Mouse (Mus musculus) naive thymus-derived CD4-positive, alpha-beta T cell, adult 2 months (primary cell): ENCODE measurements at regions not wholly inside any gene's neighbourhood (a gene's known extent, or its start where the extent isn't known, plus 50 kb on each side); places are given as distances from the start of the nearest gene placed in this dataset.

Experiments
- DNase-seq: peaks from one replicate; pipeline ENCODE4 v3.0.0-alpha.2; 2011; ENCODE audit warnings: low read depth

- DNase-seq = no peak
Measured at GRCm38 (mm10) chr3:149105709-149106450, 115.5 kb upstream of the Adgrl2 start.

GRCm38 (mm10) chr3:149105181-149105580, 114.8 kb upstream of the Adgrl2 start:
- DNase-seq = no peak

GRCm38 (mm10) chr3:149104080-149104479, 113.7 kb upstream of the Adgrl2 start:
- no peak for DNase-seq

GRCm38 (mm10) chr3:149103469-149103868, 113.1 kb upstream of the Adgrl2 start:
- no peak for DNase-seq

- DNase-seq = no peak
Measured at GRCm38 (mm10) chr3:149102846-149103245, 112.5 kb upstream of the Adgrl2 start.

GRCm38 (mm10) chr3:149101785-149102184, 111.4 kb upstream of the Adgrl2 start:
- DNase-seq = no peak

GRCm38 (mm10) chr3:149098764-149099163, 108.4 kb upstream of the Adgrl2 start:
- no peak for DNase-seq

- DNase-seq = no peak
Measured at GRCm38 (mm10) chr3:149097026-149097425, 106.7 kb upstream of the Adgrl2 start.

GRCm38 (mm10) chr3:149092649-149093048, 102.3 kb upstream of the Adgrl2 start:
- no peak for DNase-seq

GRCm38 (mm10) chr3:149090103-149090502, 99.7 kb upstream of the Adgrl2 start:
- no peak for DNase-seq

GRCm38 (mm10) chr3:149088621-149089128, 98.3 kb upstream of the Adgrl2 start:
- DNase-seq = no peak

GRCm38 (mm10) chr3:149087488-149087887, 97.1 kb upstream of the Adgrl2 start:
- no peak for DNase-seq

GRCm38 (mm10) chr3:149086704-149087103, 96.3 kb upstream of the Adgrl2 start:
- no peak for DNase-seq

GRCm38 (mm10) chr3:149086086-149086485, 95.7 kb upstream of the Adgrl2 start:
- no peak for DNase-seq

- DNase-seq = no peak
Measured at GRCm38 (mm10) chr3:149084861-149085598, 94.7 kb upstream of the Adgrl2 start.

- peak; percentile 4 for DNase-seq
Measured at GRCm38 (mm10) chr3:149083391-149083790, 93.0 kb upstream of the Adgrl2 start.

- DNase-seq = no peak
Measured at GRCm38 (mm10) chr3:149078881-149079280, 88.5 kb upstream of the Adgrl2 start.

- DNase-seq = no peak
Measured at GRCm38 (mm10) chr3:149076928-149077551, 86.7 kb upstream of the Adgrl2 start.

- DNase-seq = no peak
Measured at GRCm38 (mm10) chr3:149075488-149075851, 85.1 kb upstream of the Adgrl2 start.

GRCm38 (mm10) chr3:149074658-149075487, 84.5 kb upstream of the Adgrl2 start:
- DNase-seq = no peak

- DNase-seq = no peak
Measured at GRCm38 (mm10) chr3:149070201-149070600, 79.8 kb upstream of the Adgrl2 start.

- no peak for DNase-seq
Measured at GRCm38 (mm10) chr3:149069436-149069835, 79.1 kb upstream of the Adgrl2 start.
